Mouse (Mus musculus): ENCODE measurements around the gene Gipr. TPM values are rescaled to one million over a fixed set of nuclear protein-coding genes. Genes with fewer than 3 reads are reported as not detected.

Gene Gipr
- polyA plus RNA-seq, 1 experiment from 2014 or later, result 1.1 TPM

- Histone ChIP-seq H3K4me3 (ENCODE audit: low read depth, low read length) (no peak overlapping the region), H3K27ac (ENCODE audit: low read length) (no peak overlapping the region), H3K36me3 (ENCODE audit: control insufficient read depth, insufficient read depth, low read length) (no peaks in the 10 kb centered on the region), H3K4me2 (replicated peaks; ENCODE audit: low read depth, low read length) (no peak overlapping the region), H3K4me1 (ENCODE audit: control insufficient read depth, insufficient read depth, low read length) (peaks cover 16% of the 10 kb centered on the region; the same call in 1 of the 2 replicates), H3K9ac (replicated peaks; ENCODE audit: low read depth, low read length) (no peak overlapping the region), H3K27me3 (ENCODE audit: control insufficient read depth, insufficient read depth, low read length) (no peaks in the 10 kb centered on the region), H3K9me3 (ENCODE audit: control insufficient read depth, low read depth, low read length) (peaks cover 4% of the 10 kb centered on the region; the same call in 1 of the 2 replicates)
- WGBS, result 90% methylated on average over 8 of the region's 8 CpGs
- ATAC-seq (ENCODE audit: insufficient number of reproducible peaks, insufficient read depth, low FRiP score, low read depth), result peak; percentile 12
Measured at GRCm38 (mm10) chr7:19119083-19119482, 46.8 kb downstream of the Gipr start.

GRCm38 (mm10) chr7:19118028-19118771, 47.7 kb downstream of the Gipr start, which contains the start of gene Gm4969:
TSS of gene Gm4969 (minus strand) at chr7:19118368.
- no peak within 1 kb of the TSS for H3K27ac ChIP-seq (ENCODE audit: low read length)
- peak; percentile 10; the same call in 1 of the 2 replicates for ATAC-seq (ENCODE audit: insufficient number of reproducible peaks, insufficient read depth, low FRiP score, low read depth)
- peak within 1 kb of the TSS; percentile 39 for H3K4me2 ChIP-seq (replicated peaks; ENCODE audit: low read depth, low read length)
- peak within 1 kb of the TSS; percentile 26 for H3K4me3 ChIP-seq (ENCODE audit: low read depth, low read length)
- no peaks in the 10 kb centered on the region for H3K36me3 ChIP-seq (ENCODE audit: control insufficient read depth, insufficient read depth, low read length)
- peaks cover 4% of the 10 kb centered on the region; the same call in 1 of the 2 replicates for H3K9me3 ChIP-seq (ENCODE audit: control insufficient read depth, low read depth, low read length)
- H3K9ac ChIP-seq (replicated peaks; ENCODE audit: low read depth, low read length), result no peak within 1 kb of the TSS
- H3K27me3 ChIP-seq (ENCODE audit: control insufficient read depth, insufficient read depth, low read length), result no peaks in the 10 kb centered on the region
- WGBS, result 23% methylated on average over 64 of the region's 64 CpGs
- peaks cover 16% of the 10 kb centered on the region; the same call in 1 of the 2 replicates for H3K4me1 ChIP-seq (ENCODE audit: control insufficient read depth, insufficient read depth, low read length)

DNA sequence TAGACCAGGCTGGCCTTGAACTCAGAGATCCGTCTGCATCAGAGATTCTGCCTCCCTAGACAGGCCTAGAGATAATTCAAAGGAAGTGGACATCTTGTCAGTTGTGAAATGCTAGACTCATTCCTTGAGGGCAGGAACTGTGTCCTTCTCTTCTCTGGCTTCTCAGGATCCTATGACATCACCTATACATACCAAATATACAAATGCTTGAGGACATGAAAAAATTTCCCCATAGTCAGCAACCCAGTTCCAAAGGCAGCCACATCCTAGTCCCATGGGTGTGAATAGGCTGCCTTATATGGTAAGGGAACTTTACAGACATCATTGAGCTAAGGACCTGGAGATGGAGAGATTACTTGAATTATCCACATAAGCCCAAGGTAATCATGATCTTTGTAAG, 56.4 kb downstream of the Gipr start:
- H3K36me3 ChIP-seq (ENCODE audit: control insufficient read depth, insufficient read depth, low read length), result no peaks in the 10 kb centered on the region
- no peak overlapping the region for H3K27ac ChIP-seq (ENCODE audit: low read length)
- no peak overlapping the region for H3K9ac ChIP-seq (replicated peaks; ENCODE audit: low read depth, low read length)
- no peaks in the 10 kb centered on the region for H3K27me3 ChIP-seq (ENCODE audit: control insufficient read depth, insufficient read depth, low read length)
- no peak for ATAC-seq (ENCODE audit: insufficient number of reproducible peaks, insufficient read depth, low FRiP score, low read depth)
- no peaks in the 10 kb centered on the region for H3K9me3 ChIP-seq (ENCODE audit: control insufficient read depth, low read depth, low read length)
- 78% methylated on average over 1 of the region's 1 CpGs for WGBS
- H3K4me3 ChIP-seq (ENCODE audit: low read depth, low read length), result no peak overlapping the region
- no peaks in the 10 kb centered on the region for H3K4me1 ChIP-seq (ENCODE audit: control insufficient read depth, insufficient read depth, low read length)
- no peak overlapping the region for H3K4me2 ChIP-seq (replicated peaks; ENCODE audit: low read depth, low read length)

DNA sequence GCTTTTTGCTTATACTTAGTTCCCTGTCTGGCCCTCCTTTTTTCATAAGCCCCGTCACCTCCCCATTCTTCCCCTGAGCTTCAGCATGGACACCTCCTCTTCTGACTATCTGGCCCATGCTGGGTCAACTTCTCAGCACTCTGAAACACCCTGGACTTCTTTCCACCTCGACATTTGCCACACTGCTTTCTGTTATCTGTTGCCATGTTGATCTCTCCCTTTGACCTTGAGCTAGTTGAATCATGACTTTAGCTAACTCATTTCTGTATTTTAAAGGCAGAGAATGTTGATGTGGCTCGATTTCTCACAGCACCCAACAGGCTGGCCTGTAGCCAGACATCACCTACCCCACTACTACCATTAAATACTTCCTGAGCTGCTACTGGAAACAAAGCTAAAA, 58.5 kb downstream of the Gipr start:
- no peak overlapping the region for H3K9ac ChIP-seq (replicated peaks; ENCODE audit: low read depth, low read length)
- 52% methylated on average over 3 of the region's 3 CpGs for WGBS
- no peak overlapping the region for H3K4me3 ChIP-seq (ENCODE audit: low read depth, low read length)
- H3K27me3 ChIP-seq (ENCODE audit: control insufficient read depth, insufficient read depth, low read length), result no peaks in the 10 kb centered on the region
- H3K4me1 ChIP-seq (ENCODE audit: control insufficient read depth, insufficient read depth, low read length), result no peaks in the 10 kb centered on the region
- H3K36me3 ChIP-seq (ENCODE audit: control insufficient read depth, insufficient read depth, low read length), result no peaks in the 10 kb centered on the region
- no peak overlapping the region for H3K27ac ChIP-seq (ENCODE audit: low read length)
- ATAC-seq (ENCODE audit: insufficient number of reproducible peaks, insufficient read depth, low FRiP score, low read depth), result no peak
- H3K9me3 ChIP-seq (ENCODE audit: control insufficient read depth, low read depth, low read length), result no peaks in the 10 kb centered on the region
- no peak overlapping the region for H3K4me2 ChIP-seq (replicated peaks; ENCODE audit: low read depth, low read length)

MicroRNAs within 50 kb of the gene (microRNA counts, 519-probe panel; counts per million panel counts)
- microRNA mmu-miR-330, result not detected

Small RNAs within 50 kb of the gene (microRNA-seq; reads per million reads assigned to microRNA genes)
- gene Mir330, result 259 reads per million, percentile 59 among the genes with 10 or more reads in this experiment

Other genes starting within 250 kb of the Gipr start
- gene Nova2, start 240.2 kb downstream of the Gipr start, polyA plus RNA-seq (2014; fragmentation: Nextera tagmentation; extraction: Ambion mirVana), result 0.81 and 1.2 TPM in 2 replicates
- not detected in 2 replicates for gene Nanos2, start 178.7 kb downstream of the Gipr start, polyA plus RNA-seq (2014; fragmentation: Nextera tagmentation; extraction: Ambion mirVana)
- gene Mypop, start 174.9 kb downstream of the Gipr start, polyA plus RNA-seq (2014; fragmentation: Nextera tagmentation; extraction: Ambion mirVana), result 3.0 and 3.5 TPM in 2 replicates
- gene Irf2bp1, start 162.1 kb downstream of the Gipr start, polyA plus RNA-seq (2014; fragmentation: Nextera tagmentation; extraction: Ambion mirVana), result 22.7 and 25.5 TPM in 2 replicates
- 14.8 and 15.3 TPM in 2 replicates for gene Foxa3, start 142.6 kb downstream of the Gipr start, polyA plus RNA-seq (2014; fragmentation: Nextera tagmentation; extraction: Ambion mirVana)
- gene Sympk, start 141.8 kb downstream of the Gipr start, polyA plus RNA-seq (2014; fragmentation: Nextera tagmentation; extraction: Ambion mirVana), result 21.7 and 23.7 TPM in 2 replicates
- gene Rsph6a, start 111.4 kb downstream of the Gipr start, polyA plus RNA-seq (2014; fragmentation: Nextera tagmentation; extraction: Ambion mirVana), result not detected in 2 replicates
- gene Dmwd, start 89.9 kb downstream of the Gipr start, polyA plus RNA-seq (2014; fragmentation: Nextera tagmentation; extraction: Ambion mirVana), result 14.3 and 16.8 TPM in 2 replicates
- gene Dmpk, start 82.3 kb downstream of the Gipr start, polyA plus RNA-seq (2014; fragmentation: Nextera tagmentation; extraction: Ambion mirVana), result 70.9 and 72.0 TPM in 2 replicates
- 17.4 and 18.6 TPM in 2 replicates for gene Six5, start 71.5 kb downstream of the Gipr start, polyA plus RNA-seq (2014; fragmentation: Nextera tagmentation; extraction: Ambion mirVana)
- gene Gm4969, start 47.8 kb downstream of the Gipr start, polyA plus RNA-seq (2014; fragmentation: Nextera tagmentation; extraction: Ambion mirVana), result 4.6 and 5.7 TPM in 2 replicates
- 9.1 and 9.5 TPM in 2 replicates for gene Fbxo46, start 46.3 kb downstream of the Gipr start, polyA plus RNA-seq (2014; fragmentation: Nextera tagmentation; extraction: Ambion mirVana)
- gene Qpctl, start 16.8 kb downstream of the Gipr start, polyA plus RNA-seq (2014; fragmentation: Nextera tagmentation; extraction: Ambion mirVana), result 10.9 and 11.3 TPM in 2 replicates
- 143 and 161 TPM in 2 replicates for gene Snrpd2, start 16.4 kb downstream of the Gipr start, polyA plus RNA-seq (2014; fragmentation: Nextera tagmentation; extraction: Ambion mirVana)
- gene Eml2, start 10.3 kb upstream of the Gipr start, polyA plus RNA-seq (2014; fragmentation: Nextera tagmentation; extraction: Ambion mirVana), result 4.1 and 4.8 TPM in 2 replicates
- 1.4 and 2.0 TPM in 2 replicates for gene Gpr4, start 46.4 kb upstream of the Gipr start, polyA plus RNA-seq (2014; fragmentation: Nextera tagmentation; extraction: Ambion mirVana)
- 37.1 and 42.9 TPM in 2 replicates for gene Opa3, start 62.2 kb upstream of the Gipr start, polyA plus RNA-seq (2014; fragmentation: Nextera tagmentation; extraction: Ambion mirVana)
- gene Vasp, start 105.7 kb upstream of the Gipr start, polyA plus RNA-seq (2014; fragmentation: Nextera tagmentation; extraction: Ambion mirVana), result 48.1 and 64.9 TPM in 2 replicates
- 0.15 TPM in 1 of 2 replicates, not detected in the other for gene Ppm1n, start 113.9 kb upstream of the Gipr start, polyA plus RNA-seq (2014; fragmentation: Nextera tagmentation; extraction: Ambion mirVana)
- 11.7 and 13.9 TPM in 2 replicates for gene Rtn2, start 116.5 kb upstream of the Gipr start, polyA plus RNA-seq (2014; fragmentation: Nextera tagmentation; extraction: Ambion mirVana)
- 0.07 TPM in 1 of 2 replicates, not detected in the other for gene Fosb, start 143.9 kb upstream of the Gipr start, polyA plus RNA-seq (2014; fragmentation: Nextera tagmentation; extraction: Ambion mirVana)
- 86.0 and 92.8 TPM in 2 replicates for gene Ercc1, start 178.7 kb upstream of the Gipr start, polyA plus RNA-seq (2014; fragmentation: Nextera tagmentation; extraction: Ambion mirVana)
- gene Cd3eap, start 193.4 kb upstream of the Gipr start, polyA plus RNA-seq (2014; fragmentation: Nextera tagmentation; extraction: Ambion mirVana), result 20.5 and 23.9 TPM in 2 replicates
- 9.6 and 10.0 TPM in 2 replicates for gene Ppp1r13l, start 193.6 kb upstream of the Gipr start, polyA plus RNA-seq (2014; fragmentation: Nextera tagmentation; extraction: Ambion mirVana)
- gene Ercc2, start 215.9 kb upstream of the Gipr start, polyA plus RNA-seq (2014; fragmentation: Nextera tagmentation; extraction: Ambion mirVana), result 8.8 and 10.3 TPM in 2 replicates
- gene Klc3, start 238.0 kb upstream of the Gipr start, polyA plus RNA-seq (2014; fragmentation: Nextera tagmentation; extraction: Ambion mirVana), result 6.0 and 8.9 TPM in 2 replicates
- 1.7 and 3.2 TPM in 2 replicates for gene Ckm, start 238.6 kb upstream of the Gipr start, polyA plus RNA-seq (2014; fragmentation: Nextera tagmentation; extraction: Ambion mirVana)